Comparison of ENCODE assay signal across 24 mouse cellular contexts in the genomic region with DNA sequence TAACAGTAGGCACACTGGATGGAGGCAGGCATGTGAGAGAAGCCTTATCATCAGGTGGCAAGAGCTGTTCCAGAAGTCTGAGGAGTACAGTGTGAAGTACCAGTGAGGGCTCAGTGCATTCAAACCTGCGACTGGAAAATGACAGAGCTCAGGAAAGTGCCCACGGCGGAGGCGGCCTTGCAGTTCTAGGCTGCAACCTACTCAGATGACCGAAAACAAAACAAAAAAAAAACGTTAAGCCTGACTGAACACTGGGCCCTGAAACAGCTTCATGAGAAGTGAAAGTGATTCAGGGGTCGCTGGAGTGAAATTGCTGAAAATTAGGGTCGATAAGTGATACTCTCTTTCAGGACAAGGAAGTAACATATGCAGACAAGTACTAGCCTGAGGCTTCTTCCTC. TPM values are rescaled to one million over a fixed set of nuclear protein-coding genes. Genes with fewer than 3 reads are reported as not detected.
DNase-seq lines count a peak whose midpoint lies in the region; ATAC-seq and TF ChIP-seq lines count a peak whose summit lies in the region.
"Had no signal": no experiment of that assay in that cellular context is flagged by ENCODE, and none has a peak within 500 bp of the region (broad histone marks: within the 10 kb centered on the region; RNA-seq: fewer than 3 reads in every experiment).

No protein-coding gene starts in this region.

- no peak for ATAC-seq in liver, embryonic 13.5 days (ENCODE audit: low read depth)
- ATAC-seq in granulocyte monocyte progenitor cell, adult 5-6 weeks (replicated peaks; ENCODE audit: poor library complexity, severe bottlenecking) = peak; percentile 33
- ATAC-seq: forebrain, embryonic 14.5 days; inflammation-experienced regulatory T-cells, adult 6 months; lung, postnatal 0 days had no signal

- no peaks in the 10 kb centered on the region for H3K27me3 ChIP-seq in liver, embryonic 13.5 days
- no peaks in the 10 kb centered on the region for H3K27me3 ChIP-seq in CH12.LX (replicated peaks)
- H3K27me3 ChIP-seq in splenic B cell, adult 2 months (ENCODE audit: control insufficient read depth, insufficient read depth, low read length, poor library complexity, severe bottlenecking) = no peaks in the 10 kb centered on the region
- H3K27me3 ChIP-seq: embryonic facial prominence, embryonic 15.5 days; hindbrain, embryonic 13.5 days; limb, embryonic 15.5 days; midbrain, embryonic 12.5 days; neural tube, embryonic 15.5 days had no signal

- peak; percentile 84 for TF ChIP-seq EP300 in CH12.LX (IDR thresholded peaks at IDR 0.05; ENCODE audit: low read length)

- in situ Hi-C loops in CH12.LX (cut with MboI; ENCODE audit: low pct_ligation_motif_present, low pct_unique_long_range_greater_than_20kb, low sequenced_read_pairs) = no loop called here

- no peak for TF ChIP-seq POLR2A in CH12.LX (IDR thresholded peaks at IDR 0.05; ENCODE audit: low read depth, low read length)

- no peak for DNase-seq in liver, embryonic 13.5 days
- DNase-seq in liver = no peak
- peak; percentile 74 for DNase-seq in CH12.LX (ENCODE audit: extremely low read depth)
- peak; percentile 83 for DNase-seq in splenic B cell, adult 2 months (ENCODE audit: low read depth, low spot score)
- no peak for DNase-seq in thymus, postnatal 36 days
- no peak for DNase-seq in left cerebral cortex, adult 11 months (ENCODE audit: low spot score)
- DNase-seq: adrenal gland, postnatal 14 days; cerebellum, adult 8-10 months; gastrocnemius, postnatal 25 days; heart, postnatal 36 days; kidney, adult 2 months; kidney, postnatal 4 days; left cerebral cortex, postnatal 4 days; thymus, postnatal 14 days had no signal

- no peaks in the 10 kb centered on the region for H3K9me3 ChIP-seq in liver, embryonic 13.5 days (replicated peaks)
- no peaks in the 10 kb centered on the region for H3K9me3 ChIP-seq in CH12.LX (replicated peaks; ENCODE audit: low read length)
- H3K9me3 ChIP-seq: embryonic facial prominence, embryonic 15.5 days; hindbrain, embryonic 13.5 days; limb, embryonic 15.5 days; midbrain, embryonic 12.5 days; neural tube, embryonic 15.5 days had no signal

- H3K36me3 ChIP-seq in liver, embryonic 13.5 days = no peaks in the 10 kb centered on the region
- no peaks in the 10 kb centered on the region for H3K36me3 ChIP-seq in CH12.LX (replicated peaks in 1 of 2; ENCODE audit: control insufficient read depth in 1 of 2, insufficient read depth in 1 of 2, low read length in 1 of 2)
- H3K36me3 ChIP-seq in splenic B cell, adult 2 months (ENCODE audit: control insufficient read depth, insufficient read depth, low read length, poor library complexity, severe bottlenecking) = no peaks in the 10 kb centered on the region
- H3K36me3 ChIP-seq: embryonic facial prominence, embryonic 15.5 days; hindbrain, embryonic 13.5 days; limb, embryonic 15.5 days; midbrain, embryonic 12.5 days; neural tube, embryonic 15.5 days had no signal

- 69% methylated on average over 8 of the region's 8 CpGs for WGBS in liver, embryonic 13.5 days (ENCODE audit: insufficient replicate concordance)

- H3K79me2 ChIP-seq in CH12.LX (replicated peaks; ENCODE audit: control insufficient read depth, extremely low read depth, insufficient read depth, poor library complexity, severe bottlenecking) = peaks cover 5% of the 10 kb centered on the region

- no peak for TF ChIP-seq CTCF in CH12.LX (conservative IDR thresholded peaks at IDR 0.05 in 1 of 2, IDR thresholded peaks at IDR 0.05 in 1 of 2; ENCODE audit: low read depth in 2 of 2, low read length in 2 of 2)

- no peak; the same call in 1 of the 2 replicates for TF ChIP-seq RAD21 in CH12.LX (IDR thresholded peaks at IDR 0.05; ENCODE audit: low read depth, low read length)

- H3K4me1 ChIP-seq in liver, embryonic 13.5 days (replicated peaks) = peaks cover 78% of the 10 kb centered on the region
- peaks cover 14 to 38% of the 10 kb centered on the region in 2 experiments for H3K4me1 ChIP-seq in CH12.LX (ENCODE audit: control insufficient read depth in 1 of 2, insufficient read depth in 2 of 2)

- H3K9ac ChIP-seq in liver, embryonic 13.5 days = 0 out of 2 replicates have a peak overlapping the region, but pooled peaks have one; percentile 7
- peak overlapping the region; percentile 49 for H3K9ac ChIP-seq in CH12.LX (ENCODE audit: insufficient read depth, low read depth)
- H3K9ac ChIP-seq: embryonic facial prominence, embryonic 15.5 days; hindbrain, embryonic 13.5 days; limb, embryonic 15.5 days; midbrain, embryonic 12.5 days; neural tube, embryonic 15.5 days had no signal

- H3K27ac ChIP-seq in liver, embryonic 13.5 days = peak overlapping the region; percentile 98
- peak overlapping the region; percentile 61; the same call in 1 of the 2 replicates for H3K27ac ChIP-seq in CH12.LX (ENCODE audit: insufficient read depth, low read depth)
- H3K27ac ChIP-seq: embryonic facial prominence, embryonic 15.5 days; hindbrain, embryonic 13.5 days; left cerebral cortex, adult 2 months; limb, embryonic 15.5 days; midbrain, embryonic 12.5 days; neural tube, embryonic 15.5 days had no signal

- dilution Hi-C loops in CH12.LX (cut with MboI; ENCODE audit: extremely low pct_ligation_motif_present, extremely low pct_unique_long_range_greater_than_20kb, low sequenced_read_pairs) = no loop called here

- H3K4me3 ChIP-seq in liver, embryonic 13.5 days (replicated peaks) = no peak overlapping the region
- no peak overlapping the region for H3K4me3 ChIP-seq in CH12.LX (replicated peaks in 1 of 3; ENCODE audit: low read depth in 2 of 3, low read length in 2 of 3, poor library complexity in 1 of 3)
- H3K4me3 ChIP-seq: embryonic facial prominence, embryonic 15.5 days; hindbrain, embryonic 13.5 days; left cerebral cortex, adult 2 months; limb, embryonic 15.5 days; midbrain, embryonic 12.5 days; neural tube, embryonic 15.5 days had no signal

- no peak overlapping the region for H3K4me2 ChIP-seq in liver, embryonic 13.5 days
- H3K4me2 ChIP-seq in CH12.LX (ENCODE audit: insufficient read depth, low read depth, poor library complexity, severe bottlenecking) = peak overlapping the region; percentile 82
- H3K4me2 ChIP-seq: embryonic facial prominence, embryonic 15.5 days; hindbrain, embryonic 13.5 days; limb, embryonic 15.5 days; midbrain, embryonic 12.5 days; neural tube, embryonic 15.5 days had no signal

TF ChIP-seq in CH12.LX, 34 proteins besides CTCF, POLR2A, EP300 and RAD21:
- TF ChIP-seq GABPA (IDR thresholded peaks at IDR 0.05; ENCODE audit: insufficient replicate concordance, low read depth, low read length) (no peak), IRF4 (IDR thresholded peaks at IDR 0.05; ENCODE audit: low read depth, low read length) (peak; percentile 93), MEF2A (IDR thresholded peaks at IDR 0.05; ENCODE audit: borderline replicate concordance, low read depth, low read length) (peak; percentile 60; the same call in 1 of the 2 replicates), USF1 (IDR thresholded peaks at IDR 0.05; ENCODE audit: low read depth, low read length) (no peak), CHD2 (IDR thresholded peaks at IDR 0.05; ENCODE audit: low read length) (peak; percentile 59; the same call in 1 of the 2 replicates), ETS1 (conservative IDR thresholded peaks at IDR 0.05; ENCODE audit: low read depth, low read length) (peak; percentile 72), ZC3H11A (IDR thresholded peaks at IDR 0.05; ENCODE audit: low read depth, low read length) (no peak), JUN (IDR thresholded peaks at IDR 0.05; ENCODE audit: insufficient read depth, low read depth, low read length) (no peak; the same call in 1 of the 2 replicates), SIN3A (IDR thresholded peaks at IDR 0.05; ENCODE audit: low read length) (no peak), BHLHE40 (IDR thresholded peaks at IDR 0.05; ENCODE audit: low read depth, low read length) (peak; percentile 84), USF2 (conservative IDR thresholded peaks at IDR 0.05; ENCODE audit: low read depth, low read length) (no peak), MAZ (IDR thresholded peaks at IDR 0.05; ENCODE audit: low read depth, low read length) (no peak), TBP (conservative IDR thresholded peaks at IDR 0.05; ENCODE audit: low read depth, low read length) (no peak), ZKSCAN1 (IDR thresholded peaks at IDR 0.05; ENCODE audit: borderline replicate concordance, low read depth, low read length) (no peak), MAX (IDR thresholded peaks at IDR 0.05; ENCODE audit: low read length) (0 out of 2 replicates have a peak, but pooled peaks have one; percentile 38), POLR2AphosphoS2 (IDR thresholded peaks at IDR 0.05; ENCODE audit: low read depth, low read length) (no peak), ELF1 (IDR thresholded peaks at IDR 0.05; ENCODE audit: low read depth, low read length) (no peak), MYC (IDR thresholded peaks at IDR 0.05; ENCODE audit: low read depth, low read length) (no peak; the same call in 1 of the 2 replicates), E2F4 (IDR thresholded peaks at IDR 0.05; ENCODE audit: insufficient replicate concordance, low read depth, low read length) (0 out of 2 replicates have a peak, but pooled peaks have one; percentile 33), MAFK (IDR thresholded peaks at IDR 0.05; ENCODE audit: insufficient replicate concordance, low read length) (peak; percentile 72), ZNF384 (IDR thresholded peaks at IDR 0.05; ENCODE audit: low read depth, low read length) (peak; percentile 96), RCOR1 (conservative IDR thresholded peaks at IDR 0.05; ENCODE audit: low read depth, low read length) (peak; percentile 69; the same call in 1 of the 2 replicates), MXI1 (IDR thresholded peaks at IDR 0.05; ENCODE audit: low read depth, low read length) (peak; percentile 46; the same call in 1 of the 2 replicates), JUND (conservative IDR thresholded peaks at IDR 0.05; ENCODE audit: low read depth, low read length) (peak; percentile 61), UBTF (IDR thresholded peaks at IDR 0.05; ENCODE audit: low read depth, low read length) (no peak; the same call in 1 of the 2 replicates), TCF12 (IDR thresholded peaks at IDR 0.05; ENCODE audit: low read depth, low read length) (peak; percentile 70), HCFC1 (IDR thresholded peaks at IDR 0.05; ENCODE audit: low read depth, low read length) (peak; percentile 27; the same call in 1 of the 2 replicates)
TF ChIP-seq in CH12.LX: peak in this region for 14.

RNA-seq across cellular contexts. Expression of a gene that starts 4.4 kb away (rescaled TPM):
- 34.7 and 39.3 TPM in 2 replicates for polyA plus RNA-seq in liver, embryonic 13.5 days (2015; fragmentation: Nextera tagmentation; extraction: Ambion mirVana)
- total RNA-seq in CH12.LX (2012; rRNA removed) = 8.9 and 9.7 TPM in 2 replicates
- total RNA-seq in CH12.LX (2014; rRNA removed) = 9.1 and 9.6 TPM in 2 replicates
- polyA plus RNA-seq in CH12.LX (2012; ENCODE audit: insufficient read length, low read depth) = 7.5 and 7.9 TPM in 2 replicates
- 23.5 and 25.2 TPM in 2 replicates for total RNA-seq in granulocyte monocyte progenitor cell, adult 5-6 weeks (2014; fragmentation: Nextera tagmentation)
- total RNA-seq in granulocyte monocyte progenitor cell, adult 5-6 weeks (2017) = 16.2 and 18.1 TPM in 2 replicates

Comparison
In these comparisons a context has a peak if more than half of its experiments do, and no peak if none do; other contexts are left out.
1. DNase-seq: peak in CH12.LX (single experiment) and splenic B cell, adult 2 months (single experiment); none in liver, embryonic 13.5 days (single experiment), liver (single experiment), thymus, postnatal 36 days (0 of 2) and left cerebral cortex, adult 11 months (single experiment).